Mouse (Mus musculus): ENCODE data around the gene Irf8.
"Not testable (repeated sequence)": the region's sequence is repeated elsewhere in the genome, so short reads cannot be mapped to it uniquely, and the experiment has no call there.

The Irf8 gene

DNA sequence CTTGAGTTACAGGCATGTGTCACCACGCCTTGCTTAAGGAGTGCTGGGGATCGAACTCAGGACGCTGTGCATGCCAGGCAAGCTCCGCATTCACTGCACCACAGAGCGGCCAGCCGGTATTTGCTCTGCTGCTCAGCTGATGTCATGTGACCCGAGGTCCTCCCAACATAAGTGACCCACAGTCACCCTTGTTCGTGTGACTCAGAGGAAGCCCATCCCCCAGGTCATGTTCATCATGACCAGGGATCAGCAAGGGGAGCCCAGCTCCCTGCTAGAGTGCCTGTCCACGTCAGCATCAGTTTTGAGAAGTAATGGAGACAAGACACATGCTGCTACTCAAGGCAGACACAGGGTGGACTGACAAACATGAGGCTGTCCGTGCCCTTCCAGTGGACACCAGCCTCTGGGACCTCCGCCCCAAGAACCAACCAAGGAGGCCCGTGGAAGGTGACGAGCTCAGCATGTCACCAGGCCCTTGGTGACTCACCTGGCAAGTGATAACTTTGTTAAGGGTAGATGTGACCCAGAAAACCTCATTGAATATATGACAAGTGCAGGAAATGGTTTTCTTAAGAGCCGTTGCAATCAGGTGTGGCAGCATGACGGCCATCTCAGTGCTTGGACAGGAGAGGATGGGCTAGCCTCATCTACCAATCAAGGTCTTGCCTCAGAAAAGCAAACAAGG lies 20.0 kb upstream of the Irf8 start:
- in situ Hi-C loops (cut with MboI; ENCODE audit: unreplicated experiment in 2 of 2): no loop called here

DNA sequence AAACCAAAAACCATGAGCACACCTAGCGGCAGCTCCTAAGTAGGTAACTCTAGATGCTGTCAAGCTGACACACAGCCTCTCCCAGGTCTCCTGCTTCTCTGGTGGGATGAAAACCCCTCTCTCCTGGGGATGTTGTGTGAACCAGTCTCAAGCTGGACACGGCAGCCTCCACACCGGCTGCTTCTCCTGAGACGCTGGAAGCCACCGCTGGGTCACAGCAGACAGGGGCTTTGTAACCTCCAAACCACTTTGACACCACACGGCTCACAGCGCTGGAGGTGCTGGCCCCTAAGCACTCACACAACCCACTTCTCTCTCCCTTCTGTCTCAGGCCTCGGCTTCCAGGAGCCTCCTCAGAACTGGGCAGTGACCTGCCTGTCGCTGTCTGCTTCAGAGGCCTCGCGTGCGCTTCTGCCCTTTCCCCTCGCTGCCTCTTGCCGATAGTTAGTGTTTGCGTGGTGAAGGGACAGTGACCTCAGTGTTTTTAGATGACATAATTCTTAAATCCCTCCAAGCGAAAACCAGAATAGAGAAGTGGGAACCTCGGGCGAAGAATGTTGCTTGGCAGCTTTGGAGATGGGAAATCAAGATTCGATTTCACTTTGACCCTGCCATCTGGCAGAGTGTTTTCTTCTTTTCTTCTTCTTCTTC lies 16.4 kb upstream of the Irf8 start:
- in situ Hi-C loops (cut with MboI; ENCODE audit: unreplicated experiment in 2 of 2): no loop called here

DNA sequence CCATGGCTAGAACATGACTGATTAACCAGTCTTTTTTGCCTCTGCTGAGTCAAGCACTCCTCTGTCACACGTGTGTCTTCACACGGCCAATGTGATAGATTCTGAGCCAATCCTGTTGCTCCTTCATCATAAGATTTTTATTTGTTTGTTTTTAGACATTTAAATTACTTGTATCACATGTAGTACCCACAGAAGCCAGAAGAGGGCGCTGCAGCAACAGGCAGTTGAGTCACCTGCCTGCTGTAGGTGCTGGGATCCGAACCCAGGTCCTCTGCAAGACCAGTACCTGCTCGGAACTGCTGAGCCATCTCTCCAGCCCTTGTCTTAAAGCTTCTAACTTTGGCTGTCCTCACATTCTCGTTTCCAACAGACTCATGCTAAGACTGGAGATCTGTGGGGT lies 13.1 kb upstream of the Irf8 start:
- in situ Hi-C loops (cut with MboI; ENCODE audit: unreplicated experiment in 2 of 2): no loop called here

- in situ Hi-C loops (cut with MboI; ENCODE audit: unreplicated experiment in 2 of 2): not testable (repeated sequence)
Observed at GRCm38 (mm10) chr8:120724096-120724495, 12.1 kb upstream of the Irf8 start.

DNA sequence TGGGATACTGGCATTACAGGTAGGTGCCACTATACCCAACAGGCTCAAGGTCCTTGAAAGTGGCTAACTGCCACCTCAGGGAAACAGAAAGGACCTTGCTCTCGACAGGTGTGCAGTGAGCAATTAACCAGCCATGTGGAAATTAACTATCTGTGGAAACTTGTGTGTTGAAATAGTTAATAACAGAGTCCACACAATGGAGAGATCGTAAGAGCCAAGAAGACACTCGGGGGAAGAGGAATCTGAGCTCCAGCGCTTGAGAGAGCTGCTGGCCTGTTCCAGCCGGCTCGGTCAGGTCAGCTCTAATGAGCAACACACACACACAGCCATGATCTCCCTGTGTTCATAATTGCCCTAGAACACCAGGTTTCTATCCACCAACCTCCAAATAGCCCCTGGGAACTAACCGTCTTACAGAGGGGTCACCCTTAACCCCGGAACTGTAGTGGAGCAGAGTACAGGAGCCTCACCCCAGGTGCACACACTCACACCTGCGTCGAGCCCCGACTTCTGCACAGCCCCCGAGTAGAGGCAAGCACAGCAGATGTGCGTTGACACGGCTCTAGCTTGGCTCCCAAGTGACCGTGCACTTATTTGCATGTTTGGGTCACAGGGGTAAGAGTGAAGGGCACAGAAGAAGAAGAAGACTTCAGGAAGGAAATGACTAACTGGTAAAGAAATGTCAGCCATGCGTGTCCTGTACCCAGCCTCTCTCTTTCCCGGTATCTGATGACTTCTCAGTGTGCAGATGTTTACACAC lies 11.2 kb upstream of the Irf8 start:
- in situ Hi-C loops (cut with MboI; ENCODE audit: unreplicated experiment in 2 of 2): loop anchor here (5.0 kb wide), 1 partner anchor 33 kb away; no protein-coding TSS in a partner anchor

DNA sequence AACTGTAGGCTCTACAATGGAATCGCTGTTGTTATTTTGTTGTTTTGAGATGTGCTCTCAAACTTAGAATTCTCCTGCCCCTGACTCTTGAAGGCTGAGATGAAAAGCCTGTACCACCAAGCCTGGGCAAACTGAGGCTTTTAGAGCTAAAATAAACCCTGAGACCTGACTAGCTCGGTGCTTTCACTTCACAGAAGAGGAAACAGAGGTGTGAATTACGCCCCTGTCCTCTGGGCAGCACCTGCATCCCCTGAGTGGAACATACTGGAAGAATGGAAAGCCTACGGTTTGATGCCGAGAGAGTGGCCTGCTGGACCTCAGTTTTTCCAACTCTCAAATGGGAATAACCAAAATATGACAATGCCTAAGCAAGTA lies 10.6 kb upstream of the Irf8 start:
- in situ Hi-C loops (cut with MboI; ENCODE audit: unreplicated experiment in 2 of 2): loop anchor here (5.0 kb wide), 1 partner anchor 33 kb away; no protein-coding TSS in a partner anchor

DNA sequence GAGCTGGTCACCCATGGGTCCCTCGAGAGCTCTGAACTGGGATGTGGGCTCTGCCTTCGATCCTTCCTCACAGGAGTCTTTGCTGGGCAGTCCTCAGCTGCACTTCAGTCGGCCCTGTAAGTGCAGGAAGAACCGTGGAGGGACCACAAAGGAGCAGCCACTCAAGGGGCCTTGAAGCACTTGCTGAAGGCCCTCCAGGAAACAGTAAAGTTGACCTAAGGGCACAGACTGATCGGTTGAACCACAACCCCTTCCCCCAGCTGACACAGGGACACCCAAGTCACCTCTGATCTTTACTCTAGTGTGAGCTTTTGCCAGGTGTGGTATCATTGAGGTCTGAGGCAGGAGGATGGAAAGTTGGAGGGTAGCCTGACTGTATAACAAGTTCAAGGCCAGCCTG lies 10.1 kb upstream of the Irf8 start:
- in situ Hi-C loops (cut with MboI; ENCODE audit: unreplicated experiment in 2 of 2): loop anchor here (5.0 kb wide), 1 partner anchor 34 kb away; no protein-coding TSS in a partner anchor

DNA sequence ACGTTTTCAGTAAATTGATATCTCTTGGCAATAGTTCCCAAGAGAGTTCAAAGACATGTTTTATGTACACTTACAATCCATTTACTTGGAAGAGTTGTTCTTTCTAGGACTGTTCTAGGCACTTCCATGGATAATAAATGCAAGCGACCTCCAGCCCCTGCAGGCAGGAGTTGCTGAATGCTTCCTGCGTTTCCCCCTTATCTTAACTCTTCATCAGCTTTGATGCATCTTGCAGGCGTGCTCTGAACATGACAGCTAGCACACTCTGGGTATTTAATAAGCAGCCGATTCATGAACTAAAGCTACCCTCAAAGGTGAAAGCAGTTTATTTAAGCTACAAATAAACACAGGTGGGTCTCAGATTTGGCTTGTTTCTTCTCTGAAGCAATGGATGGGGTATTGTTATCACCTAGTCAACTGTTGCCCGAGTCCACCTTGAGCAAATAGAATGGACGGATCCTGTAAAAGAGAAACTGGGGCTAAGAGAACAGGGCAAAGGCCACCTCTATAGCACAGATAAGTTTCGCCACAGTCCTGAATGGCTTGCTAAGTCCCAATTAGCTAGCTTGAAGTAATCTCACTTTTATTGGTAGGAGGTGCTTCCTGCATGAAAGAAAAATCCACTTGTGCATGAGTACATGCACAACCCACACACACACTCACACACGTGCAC lies 7.5 kb upstream of the Irf8 start:
- in situ Hi-C loops (cut with MboI; ENCODE audit: unreplicated experiment in 2 of 2): loop anchor here (5.0 kb wide), 1 partner anchor 36 kb away; no protein-coding TSS in a partner anchor

DNA sequence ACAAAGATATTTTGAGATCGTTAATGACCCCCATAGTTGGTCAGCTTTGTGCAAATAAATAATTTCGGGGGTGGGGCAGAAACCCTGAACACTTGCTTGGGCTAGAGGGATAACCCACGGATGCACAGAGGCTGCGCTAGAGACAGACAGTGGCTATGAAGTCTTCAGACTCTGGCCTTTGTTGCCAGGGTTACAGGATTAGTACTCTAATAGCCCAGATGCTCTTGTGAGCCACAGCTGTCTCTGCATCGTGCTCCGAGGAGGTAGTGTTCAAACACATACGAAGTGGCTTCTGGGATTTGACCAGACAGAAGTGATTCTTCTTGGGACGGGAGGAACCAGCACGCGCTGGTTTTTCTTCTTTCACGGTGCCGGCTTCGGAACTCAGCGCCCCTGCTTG lies 4.6 kb upstream of the Irf8 start:
- in situ Hi-C loops (cut with MboI; ENCODE audit: unreplicated experiment in 2 of 2): loop anchor here in 1 of 2 experiments (5.0 kb wide), 1 partner anchor 66 kb away; no protein-coding TSS in a partner anchor

DNA sequence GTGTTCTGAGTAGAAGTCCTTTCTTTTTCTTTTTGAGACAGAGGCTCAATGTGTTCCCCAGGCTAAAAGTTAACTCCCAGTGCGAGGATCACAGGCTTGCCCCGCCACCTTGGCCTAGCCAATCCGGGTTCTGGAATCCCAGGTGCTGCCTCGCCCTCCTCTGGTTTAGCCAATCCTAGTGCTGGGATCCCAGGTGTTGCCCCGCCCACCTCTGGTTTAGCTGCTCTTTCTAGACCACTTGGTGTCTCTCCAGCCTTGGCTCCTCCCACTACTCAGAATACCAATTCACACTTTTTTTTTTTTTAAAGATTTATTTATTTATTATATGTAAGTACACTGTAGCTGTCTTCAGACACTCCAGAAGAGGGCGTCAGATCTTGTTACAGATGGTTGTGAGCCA lies 4.1 kb upstream of the Irf8 start:
- in situ Hi-C loops (cut with MboI; ENCODE audit: unreplicated experiment in 2 of 2): loop anchor here in 1 of 2 experiments (5.0 kb wide), 1 partner anchor 65 kb away; no protein-coding TSS in a partner anchor

GRCm38 (mm10) chr8:120736486-120736885 lies 328 bp downstream of the Irf8 start:
- in situ Hi-C loops (cut with MboI; ENCODE audit: unreplicated experiment in 2 of 2): loop anchor here in 1 of 2 experiments (5.0 kb wide), 1 partner anchor 56 kb away; no protein-coding TSS in a partner anchor

DNA sequence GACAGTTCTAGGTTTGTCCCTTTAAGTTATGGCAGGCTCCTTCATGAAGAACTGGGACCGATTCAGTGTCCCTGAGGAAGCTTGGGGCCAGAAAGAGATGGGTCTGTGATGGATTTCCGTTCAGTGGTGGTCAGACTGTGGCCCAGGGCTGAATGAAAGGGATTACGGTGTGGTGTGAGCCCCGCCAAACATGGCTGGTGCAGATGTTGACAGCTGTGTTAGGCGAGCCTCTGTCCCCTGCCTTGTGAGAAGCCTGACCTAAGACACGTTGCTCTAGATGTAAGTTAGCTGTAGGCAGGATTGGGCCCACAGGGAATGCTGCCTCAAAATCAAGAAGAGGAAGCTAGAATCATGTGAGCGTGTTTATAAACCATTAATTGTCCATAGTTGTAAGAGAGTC lies 1.0 kb downstream of the Irf8 start:
- in situ Hi-C loops (cut with MboI; ENCODE audit: unreplicated experiment in 2 of 2): loop anchor here in 1 of 2 experiments (5.0 kb wide), 1 partner anchor 55 kb away; no protein-coding TSS in a partner anchor

- in situ Hi-C loops (cut with MboI; ENCODE audit: unreplicated experiment in 2 of 2): loop anchor here in 1 of 2 experiments (5.0 kb wide), 1 partner anchor 54 kb away; no protein-coding TSS in a partner anchor
Observed at GRCm38 (mm10) chr8:120738771-120739170, 2.6 kb downstream of the Irf8 start.

DNA sequence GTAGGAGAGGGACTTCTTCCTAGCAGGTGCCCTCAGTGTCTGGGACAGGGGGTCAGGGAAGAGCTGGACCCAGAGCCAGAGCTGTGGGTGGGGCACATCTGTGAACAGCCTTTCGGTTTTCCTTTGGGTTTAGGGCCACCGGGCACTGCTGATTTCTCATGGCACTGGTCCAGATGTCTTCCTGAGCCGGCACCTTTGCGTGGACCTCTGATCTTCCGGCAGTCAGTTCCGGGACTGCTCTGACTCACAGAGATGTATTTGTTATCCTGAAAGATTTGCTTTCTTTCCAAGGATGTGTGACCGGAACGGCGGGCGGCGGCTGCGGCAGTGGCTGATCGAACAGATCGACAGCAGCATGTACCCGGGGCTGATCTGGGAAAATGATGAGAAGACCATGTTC lies 3.4 kb downstream of the Irf8 start:
- in situ Hi-C loops (cut with MboI; ENCODE audit: unreplicated experiment in 2 of 2): loop anchor here in 1 of 2 experiments (5.0 kb wide), 1 partner anchor 53 kb away; no protein-coding TSS in a partner anchor

GRCm38 (mm10) chr8:120740579-120740978 lies 4.4 kb downstream of the Irf8 start:
- in situ Hi-C loops (cut with MboI; ENCODE audit: unreplicated experiment in 2 of 2): no loop called here

DNA sequence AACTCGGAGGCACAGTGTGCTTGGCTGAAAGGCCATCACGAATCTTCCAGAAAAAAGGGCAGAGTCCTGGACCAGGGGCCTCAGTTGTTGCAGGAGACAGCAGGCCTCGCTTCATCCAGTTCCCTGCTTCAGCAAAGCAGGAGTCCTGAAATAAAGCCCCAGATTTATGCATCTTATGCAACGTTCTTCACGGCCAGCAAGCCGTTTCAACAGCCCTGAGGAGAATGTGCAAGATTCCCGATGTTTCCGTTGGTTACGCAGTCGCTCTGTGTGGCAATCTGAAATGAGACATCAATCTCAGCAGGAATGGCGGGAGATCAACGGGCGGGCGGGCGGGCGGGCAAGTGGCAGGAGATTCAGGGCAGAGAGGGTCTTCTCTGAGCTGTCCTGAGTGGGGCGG lies 4.8 kb downstream of the Irf8 start:
- in situ Hi-C loops (cut with MboI; ENCODE audit: unreplicated experiment in 2 of 2): no loop called here

- in situ Hi-C loops (cut with MboI; ENCODE audit: unreplicated experiment in 2 of 2): no loop called here
Observed at GRCm38 (mm10) chr8:120741815-120742530, 5.8 kb downstream of the Irf8 start.

DNA sequence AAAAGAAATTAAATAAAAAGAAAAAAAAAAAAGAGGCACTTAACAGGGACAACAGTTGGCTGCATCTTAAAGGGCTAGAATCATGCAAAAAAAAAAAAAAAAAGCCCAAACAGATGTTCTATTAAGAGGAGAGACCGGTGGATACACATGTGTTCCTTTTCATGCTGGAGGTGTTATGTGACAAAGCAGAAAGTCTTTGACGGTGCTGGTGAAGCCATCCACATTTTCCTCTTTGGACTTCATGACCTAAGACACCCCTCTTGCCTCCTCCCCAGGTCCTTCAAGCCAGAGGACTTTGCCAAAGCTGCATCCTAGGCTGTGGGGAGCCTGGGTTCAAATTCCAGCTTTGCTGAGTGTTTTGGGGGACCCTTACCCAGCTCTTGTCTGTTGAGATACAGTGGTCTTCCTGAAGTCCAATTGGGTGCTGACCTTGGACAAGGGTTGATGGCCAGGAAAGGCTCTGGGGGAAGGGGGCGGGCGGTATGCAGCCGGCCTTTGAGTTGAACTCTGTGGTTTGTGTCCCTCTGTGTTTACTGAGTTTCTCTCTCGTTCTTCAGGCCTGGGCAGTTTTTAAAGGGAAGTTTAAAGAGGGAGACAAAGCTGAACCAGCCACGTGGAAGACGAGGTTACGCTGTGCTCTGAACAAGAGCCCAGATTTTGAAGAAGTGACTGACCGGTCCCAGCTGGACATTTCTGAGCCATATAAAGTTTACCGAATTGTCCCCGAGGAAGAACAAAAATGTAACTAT lies 7.2 kb downstream of the Irf8 start:
- in situ Hi-C loops (cut with MboI; ENCODE audit: unreplicated experiment in 2 of 2): no loop called here

- in situ Hi-C loops (cut with MboI; ENCODE audit: unreplicated experiment in 2 of 2): no loop called here
Observed at GRCm38 (mm10) chr8:120743898-120744290, 7.7 kb downstream of the Irf8 start.
